Mouse (Mus musculus): ENCODE data around the gene Adat2. TPM values are rescaled to one million over a fixed set of nuclear protein-coding genes. Genes with fewer than 3 reads are reported as not detected.

The Adat2 gene
- total and polyA plus RNA-seq, 3 experiments = 10.4 to 20.6 (median 11.6) TPM

DNA sequence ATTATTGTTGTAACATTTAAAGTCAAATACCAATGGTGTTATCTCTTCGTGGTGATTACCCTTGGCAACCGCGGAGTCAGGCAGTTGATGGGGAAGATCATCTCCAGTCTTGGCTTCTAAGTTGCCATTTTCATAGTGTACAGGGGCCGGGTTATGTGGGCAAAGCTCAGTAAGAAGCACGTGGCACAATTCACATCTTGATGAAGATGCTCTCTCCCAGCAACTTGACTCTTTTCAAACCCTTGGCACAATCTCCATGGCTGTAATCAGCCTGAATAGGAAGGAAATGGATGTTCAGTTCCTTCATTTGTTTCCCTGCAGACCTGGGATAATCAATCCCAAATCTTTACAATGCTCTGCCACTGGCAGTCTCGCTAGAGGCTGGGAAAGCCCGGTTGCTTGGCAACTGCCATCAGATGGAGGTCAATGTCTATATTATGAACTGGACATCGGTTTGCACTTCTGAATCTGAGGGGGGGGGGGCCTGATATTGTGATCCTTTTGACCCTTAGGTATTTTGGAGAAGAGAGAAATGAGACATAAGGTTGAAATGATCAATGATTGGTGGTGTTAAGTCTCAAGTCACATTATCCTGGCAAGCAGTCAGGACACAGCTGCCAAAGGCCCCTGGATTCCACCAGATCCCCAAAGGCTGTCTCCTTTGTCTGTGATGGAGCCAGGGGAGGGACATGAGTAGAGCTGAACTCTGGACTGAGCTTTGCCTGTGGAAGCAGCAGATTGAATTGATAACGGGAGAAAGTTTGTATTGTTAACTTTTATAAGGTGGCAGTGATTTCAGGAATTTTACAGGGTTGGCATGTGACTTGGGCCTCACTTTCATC, 18.2 kb downstream of the Adat2 start:
- Histone ChIP-seq H3K4me1 (ENCODE audit: control insufficient read depth in 1 of 2, insufficient read depth in 2 of 2) (no peaks in the 10 kb centered on the region), H3K79me2 (replicated peaks; ENCODE audit: control insufficient read depth, extremely low read depth, insufficient read depth, poor library complexity, severe bottlenecking) (no peaks in the 10 kb centered on the region), H3K4me2 (ENCODE audit: insufficient read depth, low read depth, poor library complexity, severe bottlenecking) (no peak overlapping the region), H3K27ac (ENCODE audit: insufficient read depth, low read depth) (no peak overlapping the region), H3K27me3 (replicated peaks) (no peaks in the 10 kb centered on the region), H3K36me3 (replicated peaks in 1 of 2; ENCODE audit: control insufficient read depth in 1 of 2, insufficient read depth in 1 of 2, low read length in 1 of 2) (peaks cover 0 to 7% of the 10 kb centered on the region in 2 experiments), H3K9ac (ENCODE audit: insufficient read depth, low read depth) (no peak overlapping the region), H3K9me3 (replicated peaks; ENCODE audit: low read length) (no peaks in the 10 kb centered on the region), H3K4me3 (replicated peaks in 1 of 3; ENCODE audit: low read depth in 2 of 3, low read length in 2 of 3, poor library complexity in 1 of 3) (no peak overlapping the region)
- DNase-seq (ENCODE audit: extremely low read depth) = no peak
- TF ChIP-seq ETS1 (conservative IDR thresholded peaks at IDR 0.05; ENCODE audit: low read depth, low read length) = no peak
- TF ChIP-seq CTCF (conservative IDR thresholded peaks at IDR 0.05 in 1 of 2, IDR thresholded peaks at IDR 0.05 in 1 of 2; ENCODE audit: low read depth in 2 of 2, low read length in 2 of 2) = no peak
- TF ChIP-seq PAX5 (IDR thresholded peaks at IDR 0.05; ENCODE audit: low read length) = no peak
- no peak for TF ChIP-seq RCOR1 (conservative IDR thresholded peaks at IDR 0.05; ENCODE audit: low read depth, low read length)
- TF ChIP-seq POLR2AphosphoS2 (IDR thresholded peaks at IDR 0.05; ENCODE audit: low read depth, low read length) = no peak
- no peak for TF ChIP-seq NELFE (IDR thresholded peaks at IDR 0.05; ENCODE audit: low read depth, low read length)
- TF ChIP-seq EP300 (IDR thresholded peaks at IDR 0.05; ENCODE audit: low read length) = no peak
- TF ChIP-seq MYC (IDR thresholded peaks at IDR 0.05; ENCODE audit: low read depth, low read length) = no peak
- no peak for TF ChIP-seq IRF4 (IDR thresholded peaks at IDR 0.05; ENCODE audit: low read depth, low read length)
- no peak for TF ChIP-seq KAT2A (IDR thresholded peaks at IDR 0.05; ENCODE audit: insufficient replicate concordance, low read length)
- TF ChIP-seq MAX (IDR thresholded peaks at IDR 0.05; ENCODE audit: low read length) = no peak
- TF ChIP-seq E2F4 (IDR thresholded peaks at IDR 0.05; ENCODE audit: insufficient replicate concordance, low read depth, low read length) = no peak
- no peak for TF ChIP-seq NRF1 (IDR thresholded peaks at IDR 0.05; ENCODE audit: low read depth, low read length)
- TF ChIP-seq TBP (conservative IDR thresholded peaks at IDR 0.05; ENCODE audit: low read depth, low read length) = no peak
- TF ChIP-seq MXI1 (IDR thresholded peaks at IDR 0.05; ENCODE audit: low read depth, low read length) = no peak
- TF ChIP-seq TCF12 (IDR thresholded peaks at IDR 0.05; ENCODE audit: low read depth, low read length) = no peak
- no peak for TF ChIP-seq MAZ (IDR thresholded peaks at IDR 0.05; ENCODE audit: low read depth, low read length)
- TF ChIP-seq CHD2 (IDR thresholded peaks at IDR 0.05; ENCODE audit: low read length) = no peak
- in situ Hi-C loops (cut with MboI; ENCODE audit: low pct_ligation_motif_present, low pct_unique_long_range_greater_than_20kb, low sequenced_read_pairs) = loop anchor here (25.0 kb wide), 1 partner anchor 616 kb away; no protein-coding TSS in a partner anchor
- dilution Hi-C loops (cut with MboI; ENCODE audit: extremely low pct_ligation_motif_present, extremely low pct_unique_long_range_greater_than_20kb, low sequenced_read_pairs) = no loop called here

DNA sequence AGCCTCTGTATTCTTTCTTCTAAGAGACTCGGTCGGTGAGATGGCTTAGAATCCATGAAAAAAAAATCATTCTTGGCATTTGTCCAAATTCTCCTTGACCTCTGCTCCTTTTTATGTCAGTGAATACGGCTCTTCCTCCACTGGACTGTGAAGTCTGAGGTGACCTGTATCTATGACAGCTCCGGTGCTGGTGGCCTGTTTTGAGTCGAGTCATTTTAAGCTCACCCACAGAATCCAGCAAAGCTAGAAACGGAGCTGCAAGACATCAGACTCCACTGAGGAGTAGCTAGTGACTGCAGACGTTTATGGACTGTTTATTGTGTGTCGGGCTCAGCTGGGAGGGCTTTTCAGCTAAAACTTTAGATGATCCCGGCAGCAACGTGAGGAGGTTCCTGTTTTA, 19.3 kb downstream of the Adat2 start:
- TF ChIP-seq BHLHE40 (IDR thresholded peaks at IDR 0.05; ENCODE audit: low read depth, low read length) = no peak
- no peak for TF ChIP-seq MAZ (IDR thresholded peaks at IDR 0.05; ENCODE audit: low read depth, low read length)
- TF ChIP-seq E2F4 (IDR thresholded peaks at IDR 0.05; ENCODE audit: insufficient replicate concordance, low read depth, low read length) = no peak
- no peak for TF ChIP-seq POLR2AphosphoS2 (IDR thresholded peaks at IDR 0.05; ENCODE audit: low read depth, low read length)
- TF ChIP-seq MAFK (IDR thresholded peaks at IDR 0.05; ENCODE audit: insufficient replicate concordance, low read length) = no peak
- TF ChIP-seq CHD2 (IDR thresholded peaks at IDR 0.05; ENCODE audit: low read length) = no peak
- no peak for TF ChIP-seq MXI1 (IDR thresholded peaks at IDR 0.05; ENCODE audit: low read depth, low read length)
- TF ChIP-seq ZNF384 (IDR thresholded peaks at IDR 0.05; ENCODE audit: low read depth, low read length) = no peak
- no peak for TF ChIP-seq JUND (conservative IDR thresholded peaks at IDR 0.05; ENCODE audit: low read depth, low read length)
- no peak for TF ChIP-seq MAX (IDR thresholded peaks at IDR 0.05; ENCODE audit: low read length)
- no peak for TF ChIP-seq IRF4 (IDR thresholded peaks at IDR 0.05; ENCODE audit: low read depth, low read length)
- no peak overlapping the region for H3K27ac ChIP-seq (ENCODE audit: insufficient read depth, low read depth)
- in situ Hi-C loops (cut with MboI; ENCODE audit: low pct_ligation_motif_present, low pct_unique_long_range_greater_than_20kb, low sequenced_read_pairs) (loop anchor here (25.0 kb wide), 1 partner anchor 615 kb away; no protein-coding TSS in a partner anchor), dilution Hi-C loops (cut with MboI; ENCODE audit: extremely low pct_ligation_motif_present, extremely low pct_unique_long_range_greater_than_20kb, low sequenced_read_pairs) (no loop called here)
- DNase-seq (ENCODE audit: extremely low read depth) = no peak
- peaks cover 0 to 7% of the 10 kb centered on the region in 2 experiments for H3K36me3 ChIP-seq (replicated peaks in 1 of 2; ENCODE audit: control insufficient read depth in 1 of 2, insufficient read depth in 1 of 2, low read length in 1 of 2)
- no peak overlapping the region for H3K4me3 ChIP-seq (replicated peaks in 1 of 3; ENCODE audit: low read depth in 2 of 3, low read length in 2 of 3, poor library complexity in 1 of 3)
- H3K4me1 ChIP-seq (ENCODE audit: control insufficient read depth in 1 of 2, insufficient read depth in 2 of 2) = no peaks in the 10 kb centered on the region
- no peaks in the 10 kb centered on the region for H3K9me3 ChIP-seq (replicated peaks; ENCODE audit: low read length)
- H3K79me2 ChIP-seq (replicated peaks; ENCODE audit: control insufficient read depth, extremely low read depth, insufficient read depth, poor library complexity, severe bottlenecking) = no peaks in the 10 kb centered on the region
- no peaks in the 10 kb centered on the region for H3K27me3 ChIP-seq (replicated peaks)
- H3K9ac ChIP-seq (ENCODE audit: insufficient read depth, low read depth) = no peak overlapping the region
- H3K4me2 ChIP-seq (ENCODE audit: insufficient read depth, low read depth, poor library complexity, severe bottlenecking) = no peak overlapping the region
